Mouse (Mus musculus): Measurements from ENCODE around the gene Timm8a1. TPM values are rescaled to one million over a fixed set of nuclear protein-coding genes. Genes with fewer than 3 reads are reported as not detected.

Timm8a1 gene
- polyA plus RNA-seq, 1 experiment, result 0.47 TPM

DNA sequence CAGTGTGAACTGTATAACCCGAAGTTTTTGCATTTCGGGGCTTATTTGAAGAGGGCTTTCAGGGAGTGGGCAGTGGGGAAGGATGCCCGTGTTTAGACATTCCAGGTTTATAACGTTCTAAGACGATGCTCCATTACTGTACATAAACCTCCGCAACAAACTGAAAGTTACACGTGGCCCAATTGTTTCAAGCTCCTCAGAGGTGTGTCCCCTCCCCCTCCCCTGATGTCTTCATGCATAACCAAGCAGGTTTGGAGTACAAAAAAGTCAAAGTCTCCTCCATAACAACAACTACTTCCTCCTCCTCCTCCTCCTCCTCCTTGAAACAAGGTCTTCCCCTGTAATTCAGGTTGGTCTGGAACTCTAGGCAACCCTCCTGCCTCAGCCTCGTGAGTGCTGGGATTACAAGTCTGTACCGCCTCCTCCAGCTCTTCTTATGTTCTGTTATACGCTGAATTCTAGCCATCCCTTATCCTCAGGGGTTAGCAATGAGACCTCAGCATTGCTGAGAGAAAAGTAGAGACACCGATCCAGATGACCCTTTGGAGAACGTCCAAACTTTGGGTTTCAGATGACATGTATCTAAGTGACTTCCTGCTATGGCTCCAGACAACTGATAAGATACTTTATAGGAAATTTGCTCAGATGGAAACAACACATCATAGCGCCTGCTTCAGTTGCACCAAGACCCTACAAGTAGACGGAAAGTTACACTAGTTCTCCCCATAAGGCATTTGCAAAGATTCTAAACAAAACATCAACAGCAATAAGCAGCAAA, 39.1 kb upstream of the Timm8a1 start:
- Histone ChIP-seq H3K27me3 (ENCODE audit: control insufficient read depth) (no peaks in the 10 kb centered on the region), H3K36me3 (ENCODE audit: control insufficient read depth) (no peaks in the 10 kb centered on the region), H3K4me1 (ENCODE audit: control insufficient read depth) (peaks cover 47% of the 10 kb centered on the region), H3K4me3 (replicated peaks) (no peak overlapping the region), H3K9me3 (ENCODE audit: control insufficient read depth, low read length) (peaks cover 5% of the 10 kb centered on the region; the same call in 1 of the 2 replicates)
- TF ChIP-seq GATA1 (IDR thresholded peaks at IDR 0.05; ENCODE audit: low read length) (no peak), TAL1 (IDR thresholded peaks at IDR 0.05; ENCODE audit: low read length) (no peak)

DNA sequence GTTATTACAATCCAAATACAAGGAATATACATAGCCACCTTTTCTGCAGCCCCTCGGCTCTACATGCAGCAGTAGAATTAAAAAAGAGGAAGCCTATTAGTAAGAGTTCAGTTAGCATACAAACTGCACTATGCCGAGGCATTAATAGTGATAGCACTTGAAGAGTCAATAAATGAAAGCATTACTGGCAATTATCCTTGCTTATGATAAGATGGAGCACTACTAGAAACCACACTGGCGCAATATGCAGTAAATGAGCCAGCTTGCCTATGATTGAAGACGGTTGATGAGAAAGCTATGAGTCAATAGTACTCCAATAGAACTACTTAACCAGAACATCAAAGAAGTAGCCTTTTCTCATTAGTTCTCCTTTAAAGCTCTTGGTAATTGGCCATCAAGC, 36.2 kb upstream of the Timm8a1 start:
- TF ChIP-seq GATA1 (IDR thresholded peaks at IDR 0.05; ENCODE audit: low read length) (no peak), TAL1 (IDR thresholded peaks at IDR 0.05; ENCODE audit: low read length) (no peak)
- Histone ChIP-seq H3K27me3 (ENCODE audit: control insufficient read depth) (no peaks in the 10 kb centered on the region), H3K4me3 (replicated peaks) (no peak overlapping the region), H3K4me1 (ENCODE audit: control insufficient read depth) (peaks cover 24% of the 10 kb centered on the region), H3K36me3 (ENCODE audit: control insufficient read depth) (no peaks in the 10 kb centered on the region; the same call in 1 of the 2 replicates), H3K9me3 (ENCODE audit: control insufficient read depth, low read length) (no peaks in the 10 kb centered on the region)

GRCm38 (mm10) chrX:134566536-134567222, 25.0 kb upstream of the Timm8a1 start:
- TF ChIP-seq TAL1 (IDR thresholded peaks at IDR 0.05; ENCODE audit: low read length) (no peak), GATA1 (IDR thresholded peaks at IDR 0.05; ENCODE audit: low read length) (no peak)
- Histone ChIP-seq H3K9me3 (ENCODE audit: control insufficient read depth, low read length) (no peaks in the 10 kb centered on the region), H3K27me3 (ENCODE audit: control insufficient read depth) (no peaks in the 10 kb centered on the region), H3K36me3 (ENCODE audit: control insufficient read depth) (peaks cover 3% of the 10 kb centered on the region; the same call in 1 of the 2 replicates), H3K4me1 (ENCODE audit: control insufficient read depth) (no peaks in the 10 kb centered on the region), H3K4me3 (replicated peaks) (no peak overlapping the region)

GRCm38 (mm10) chrX:134564326-134564725, 22.7 kb upstream of the Timm8a1 start:
- Histone ChIP-seq H3K9me3 (ENCODE audit: control insufficient read depth, low read length) (no peaks in the 10 kb centered on the region), H3K4me3 (replicated peaks) (no peak overlapping the region), H3K4me1 (ENCODE audit: control insufficient read depth) (no peaks in the 10 kb centered on the region), H3K36me3 (ENCODE audit: control insufficient read depth) (peaks cover 2% of the 10 kb centered on the region; the same call in 1 of the 2 replicates), H3K27me3 (ENCODE audit: control insufficient read depth) (no peaks in the 10 kb centered on the region)
- TF ChIP-seq GATA1 (IDR thresholded peaks at IDR 0.05; ENCODE audit: low read length), result no peak
- TF ChIP-seq TAL1 (IDR thresholded peaks at IDR 0.05; ENCODE audit: low read length), result no peak

DNA sequence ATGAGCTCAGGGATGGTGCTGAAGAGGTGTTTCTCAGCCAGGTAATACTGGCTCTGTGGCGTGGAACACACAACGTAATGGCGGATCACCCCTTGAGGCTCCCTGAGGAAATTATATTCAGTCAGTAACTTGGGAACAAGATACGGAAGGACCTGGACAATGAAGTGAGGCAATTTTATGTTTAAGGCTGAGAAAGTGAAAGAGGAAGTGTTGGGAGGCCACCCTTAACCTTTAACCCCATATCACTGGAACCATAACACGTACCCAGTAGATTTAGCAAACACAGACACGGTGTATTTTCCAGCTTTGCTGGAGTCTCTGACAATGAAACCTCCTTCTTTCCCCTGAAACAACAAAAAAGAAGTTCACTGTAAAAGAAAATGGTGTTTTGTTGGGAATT, 12.8 kb upstream of the Timm8a1 start:
- no peaks in the 10 kb centered on the region for H3K9me3 ChIP-seq (ENCODE audit: control insufficient read depth, low read length)
- peaks cover 27% of the 10 kb centered on the region for H3K36me3 ChIP-seq (ENCODE audit: control insufficient read depth)
- no peak overlapping the region for H3K4me3 ChIP-seq (replicated peaks)
- TF ChIP-seq TAL1 (IDR thresholded peaks at IDR 0.05; ENCODE audit: low read length) (no peak), GATA1 (IDR thresholded peaks at IDR 0.05; ENCODE audit: low read length) (no peak)
- no peaks in the 10 kb centered on the region for H3K27me3 ChIP-seq (ENCODE audit: control insufficient read depth)
- no peaks in the 10 kb centered on the region for H3K4me1 ChIP-seq (ENCODE audit: control insufficient read depth)

GRCm38 (mm10) chrX:134553326-134553725, 11.7 kb upstream of the Timm8a1 start:
- H3K9me3 ChIP-seq (ENCODE audit: control insufficient read depth, low read length), result no peaks in the 10 kb centered on the region
- H3K4me3 ChIP-seq (replicated peaks), result no peak overlapping the region
- no peaks in the 10 kb centered on the region for H3K4me1 ChIP-seq (ENCODE audit: control insufficient read depth)
- TF ChIP-seq GATA1 (IDR thresholded peaks at IDR 0.05; ENCODE audit: low read length), result no peak
- no peak for TF ChIP-seq TAL1 (IDR thresholded peaks at IDR 0.05; ENCODE audit: low read length)
- peaks cover 28% of the 10 kb centered on the region for H3K36me3 ChIP-seq (ENCODE audit: control insufficient read depth)
- H3K27me3 ChIP-seq (ENCODE audit: control insufficient read depth), result no peaks in the 10 kb centered on the region

DNA sequence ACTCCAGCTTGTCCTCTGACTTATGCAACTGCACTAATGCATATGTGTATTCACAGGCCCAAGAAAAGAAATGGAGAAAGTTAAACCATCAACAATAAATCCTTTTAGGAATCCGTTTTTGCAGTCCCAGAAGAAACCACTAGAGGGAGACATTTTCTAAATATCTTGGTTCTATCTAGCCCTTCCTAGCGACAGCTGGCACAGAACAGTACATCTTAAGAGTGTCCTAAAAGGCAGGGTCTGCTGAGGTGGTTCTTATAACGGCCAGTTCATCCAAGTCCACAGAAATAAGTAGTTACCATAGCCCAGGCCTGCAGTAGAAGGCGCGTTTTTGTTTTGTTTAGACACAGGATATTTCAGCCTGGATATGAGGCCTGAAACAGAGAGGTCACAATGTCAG, 9.2 kb upstream of the Timm8a1 start:
- TF ChIP-seq TAL1 (IDR thresholded peaks at IDR 0.05; ENCODE audit: low read length) (no peak), GATA1 (IDR thresholded peaks at IDR 0.05; ENCODE audit: low read length) (no peak)
- no peak overlapping the region for H3K4me3 ChIP-seq (replicated peaks)
- no peaks in the 10 kb centered on the region for H3K4me1 ChIP-seq (ENCODE audit: control insufficient read depth)
- H3K27me3 ChIP-seq (ENCODE audit: control insufficient read depth), result no peaks in the 10 kb centered on the region
- H3K36me3 ChIP-seq (ENCODE audit: control insufficient read depth), result peaks cover 23% of the 10 kb centered on the region
- H3K9me3 ChIP-seq (ENCODE audit: control insufficient read depth, low read length), result no peaks in the 10 kb centered on the region

DNA sequence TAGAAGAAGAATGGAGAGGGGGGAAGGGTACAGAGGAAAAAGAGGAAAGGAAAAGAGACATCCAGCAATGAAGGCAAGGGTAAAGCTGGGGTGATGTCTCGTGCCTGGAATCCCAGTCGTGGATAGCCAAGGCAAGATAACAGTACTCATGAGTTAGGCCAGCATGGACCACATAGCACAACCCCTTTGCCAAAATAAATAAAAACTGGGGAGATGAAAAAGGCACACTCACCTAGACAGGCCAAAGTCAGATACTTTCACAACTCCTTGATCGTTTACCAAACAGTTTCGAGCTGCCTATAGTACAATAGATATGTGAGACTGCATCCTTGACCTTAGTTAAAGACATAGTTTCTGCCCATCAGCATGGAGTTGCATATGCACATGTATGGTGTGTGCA, 5.7 kb upstream of the Timm8a1 start:
- TF ChIP-seq TAL1 (IDR thresholded peaks at IDR 0.05; ENCODE audit: low read length), result no peak
- no peak for TF ChIP-seq GATA1 (IDR thresholded peaks at IDR 0.05; ENCODE audit: low read length)
- Histone ChIP-seq H3K27me3 (ENCODE audit: control insufficient read depth) (no peaks in the 10 kb centered on the region), H3K9me3 (ENCODE audit: control insufficient read depth, low read length) (no peaks in the 10 kb centered on the region), H3K4me3 (replicated peaks) (no peak overlapping the region), H3K4me1 (ENCODE audit: control insufficient read depth) (peaks cover 2% of the 10 kb centered on the region), H3K36me3 (ENCODE audit: control insufficient read depth) (peaks cover 21% of the 10 kb centered on the region)

- TF ChIP-seq TAL1 (IDR thresholded peaks at IDR 0.05; ENCODE audit: low read length), result no peak
- TF ChIP-seq GATA1 (IDR thresholded peaks at IDR 0.05; ENCODE audit: low read length), result no peak
- Histone ChIP-seq H3K9me3 (ENCODE audit: control insufficient read depth, low read length) (no peaks in the 10 kb centered on the region), H3K4me1 (ENCODE audit: control insufficient read depth) (peaks cover 14% of the 10 kb centered on the region), H3K36me3 (ENCODE audit: control insufficient read depth) (peaks cover 15% of the 10 kb centered on the region), H3K4me3 (replicated peaks) (peak overlapping the region; percentile 79), H3K27me3 (ENCODE audit: control insufficient read depth) (no peaks in the 10 kb centered on the region)
These were observed 267 bp upstream of the Timm8a1 start for GRCm38 (mm10) chrX:134541955-134542308.

All from erythroblast, embryonic 14.5 days (primary cell).